Mouse (Mus musculus) Patski (cell line): ENCODE data around the gene Cacnb1. TPM values are rescaled to one million over a fixed set of nuclear protein-coding genes. Genes with fewer than 3 reads are reported as not detected.

Experiments
- ATAC-seq: fragments of 100-300 bp; one replicate; pipeline ENCODE4 v1.8.0; 2021
- CTCF ChIA-PET: fragments of 350-600 bp; sonication (Branson Sonifier 250); formaldehyde crosslinking; loops from one replicate; lab custom pipeline; 2022; ENCODE audit warnings: inconsistent platforms; lab: Charles Lee
- POLR2A ChIA-PET: fragments of 350-600 bp; sonication (Branson Sonifier 250); formaldehyde crosslinking; loops from one replicate; lab custom pipeline; 2022; ENCODE audit warnings: antibody characterized with exemption, inconsistent platforms; lab: Charles Lee
- DNase-seq: peaks from one replicate; pipeline ENCODE4 v3.0.0-alpha.2; 2011; ENCODE audit warnings: low read depth, low spot score
- H3K27me3 ChIP-seq: fragments of 371-371 bp; one replicate; pipeline ENCODE4 v1.5.1; 2021
- CTCF ChIP-seq: fragments of 100-300 bp; IDR thresholded peaks from one replicate; pipeline ENCODE4 v1.5.1; 2021
- in situ Hi-C: fragments of 300-500 bp; cut with MboI; formaldehyde crosslinking; loops from 3 replicates; pipeline ENCODE4 v1.11.1; 2018; ENCODE audit warnings: low pct_unique_long_range_greater_than_20kb, mixed read lengths
- polyA plus RNA-seq: library from polyadenylated mRNA; unstranded; gene quantifications from one replicate; pipeline ENCODE4 v1.2.3, GENCODE M21; 2021

Gene Cacnb1
- polyA plus RNA-seq, 1 experiment from 2014 or later = 6.0 TPM

DNA sequence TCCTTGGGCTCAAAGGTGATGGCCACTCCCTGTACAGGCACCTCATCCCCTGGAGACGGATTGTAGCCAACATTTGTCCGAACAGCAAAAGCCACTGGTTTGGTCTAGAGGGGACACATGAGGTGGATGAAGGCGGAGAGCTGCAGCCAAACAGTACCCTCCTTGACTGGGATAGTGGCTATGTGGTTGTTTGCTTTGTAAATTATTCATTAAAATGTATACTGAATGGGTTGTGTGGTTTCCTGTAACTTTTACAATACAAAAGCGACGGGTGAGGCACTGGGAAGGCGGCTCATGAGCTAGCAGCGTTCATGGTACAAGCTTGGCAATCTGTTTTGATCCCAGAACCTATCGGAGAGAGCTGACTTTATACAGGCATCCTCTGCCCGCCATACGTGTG, 10.0 kb downstream of the Cacnb1 start:
- in situ Hi-C loops = no loop called here

DNA sequence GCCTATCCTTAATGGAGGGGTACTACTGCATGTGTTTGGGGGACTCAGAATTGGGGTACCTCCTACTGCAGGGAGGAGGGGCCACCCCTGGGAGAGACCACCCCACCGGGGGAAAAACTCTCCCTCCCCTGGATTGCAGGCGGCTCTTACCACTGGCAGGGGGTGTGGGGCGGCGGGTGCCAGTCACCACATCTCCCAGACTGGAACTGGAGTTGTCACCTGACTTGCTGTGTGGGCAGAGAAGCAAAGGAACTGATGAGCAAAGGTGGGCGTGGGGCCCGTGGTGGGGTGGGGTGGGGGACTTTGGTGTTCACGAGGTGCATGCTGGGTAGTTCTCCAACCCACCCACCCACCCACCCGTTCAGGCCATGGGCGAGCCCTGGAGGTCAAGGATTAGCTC, 11.1 kb downstream of the Cacnb1 start:
- H3K27me3 ChIP-seq = no peaks in the 10 kb centered on the region
- in situ Hi-C loops = no loop called here
- ChIA-PET POLR2A (interaction anchor here (0.6 kb wide), 1 partner anchor 212 kb away, joined by 3 read pairs; no protein-coding TSS in a partner anchor), CTCF (interaction anchor here (1.2 kb wide), 1 partner anchor 331 kb away, joined by 3 read pairs; no protein-coding TSS in a partner anchor)
- TF ChIP-seq CTCF = no peak
- ATAC-seq = no peak
- no peak for DNase-seq

More for the DNA sequence above, 10.0 kb downstream of the Cacnb1 start:
- no peaks in the 10 kb centered on the region for H3K27me3 ChIP-seq
- ATAC-seq (no peak), DNase-seq (no peak)
- POLR2A ChIA-PET = no interaction called here
- no peak for TF ChIP-seq CTCF
- CTCF ChIA-PET = interaction anchor here (1.0 kb wide), 1 partner anchor 21 kb away, joined by 3 read pairs; no protein-coding TSS in a partner anchor

DNA sequence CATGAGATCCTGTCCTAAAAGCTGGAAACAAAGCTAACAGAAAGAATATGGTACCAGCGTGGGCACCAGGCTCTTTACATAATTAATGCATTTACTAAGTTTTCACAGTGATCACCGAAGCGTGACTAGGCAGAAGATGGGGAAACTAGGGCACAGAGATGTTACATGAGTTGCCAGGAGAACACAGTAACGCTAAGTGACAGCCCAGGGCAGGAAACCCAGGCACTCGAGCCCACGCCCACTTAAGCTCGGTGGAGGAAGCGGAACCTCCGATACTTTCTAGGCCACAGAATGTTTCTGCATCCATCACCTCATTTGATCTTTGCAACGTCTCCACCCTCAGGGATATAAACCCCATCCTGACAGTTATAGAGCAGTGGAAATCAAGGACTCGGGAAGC, 14.7 kb downstream of the Cacnb1 start:
- in situ Hi-C loops = no loop called here
- CTCF ChIA-PET = no interaction called here
- no peak for TF ChIP-seq CTCF

DNA sequence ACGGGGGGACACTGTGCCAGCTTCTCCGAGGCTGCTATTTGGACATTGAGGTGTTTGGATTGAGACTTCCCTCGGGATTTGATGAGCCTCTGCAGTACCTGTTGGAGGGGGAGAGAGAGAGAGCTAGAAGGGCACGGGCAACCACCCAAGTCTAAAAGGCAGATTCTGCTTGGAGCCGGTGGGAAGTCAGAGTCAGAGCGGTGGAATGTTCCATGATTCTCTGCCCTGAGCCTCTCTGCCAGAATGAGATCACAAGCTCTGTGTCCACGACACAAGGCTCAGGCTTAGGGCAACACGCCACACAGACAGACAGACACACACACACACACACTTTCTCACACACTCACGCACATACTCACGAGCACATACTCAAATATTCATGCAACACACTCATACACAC, 17.1 kb downstream of the Cacnb1 start:
- POLR2A ChIA-PET = interaction anchor here (0.7 kb wide), 1 partner anchor 14 kb away, joined by 5 read pairs; no protein-coding TSS in a partner anchor

More for the DNA sequence above, 14.7 kb downstream of the Cacnb1 start:
- ATAC-seq (no peak), DNase-seq (no peak)
- POLR2A ChIA-PET = no interaction called here
- H3K27me3 ChIP-seq = no peaks in the 10 kb centered on the region

DNA sequence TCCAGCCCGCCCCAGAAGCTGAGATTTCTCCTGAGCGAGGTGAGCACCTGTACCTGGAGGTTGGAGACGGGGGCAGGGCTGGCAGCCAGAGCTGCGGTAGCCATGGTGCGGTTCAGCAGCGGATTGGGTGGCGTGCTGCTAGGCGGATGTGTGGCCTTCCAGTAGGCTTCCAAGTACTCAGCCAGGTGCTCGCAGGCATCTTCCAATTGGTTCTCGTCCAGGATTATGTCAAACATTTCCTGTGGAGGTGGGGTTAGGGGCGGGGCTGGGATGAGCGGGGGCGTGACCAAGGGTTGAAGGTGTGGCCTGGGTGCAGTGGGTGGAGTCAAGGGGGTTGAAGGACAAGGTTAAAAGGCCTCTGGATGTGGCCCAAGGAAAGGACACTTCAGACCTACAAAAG, 17.8 kb downstream of the Cacnb1 start:
- ChIA-PET CTCF (interaction anchor here (2.2 to 2.4 kb wide), 2 partner anchors 13 to 68 kb away, joined by 5 to 8 read pairs; no protein-coding TSS in a partner anchor), POLR2A (interaction anchor here (0.7 kb wide), 1 partner anchor 21 kb away, joined by 3 read pairs; the partner anchor contains the start of gene Rpl19)
- in situ Hi-C loops = no loop called here
- ATAC-seq (no peak), DNase-seq (no peak)
- no peak for TF ChIP-seq CTCF
- no peaks in the 10 kb centered on the region for H3K27me3 ChIP-seq

More for the DNA sequence above, 17.1 kb downstream of the Cacnb1 start:
- TF ChIP-seq CTCF = no peak
- no peak for ATAC-seq
- no peaks in the 10 kb centered on the region for H3K27me3 ChIP-seq
- in situ Hi-C loops = no loop called here
- CTCF ChIA-PET = interaction anchor here (1.0 to 2.4 kb wide), 3 partner anchors 11 to 17 kb away, joined by 3 to 8 read pairs (median 6); no protein-coding TSS in a partner anchor
- no peak for DNase-seq

DNA sequence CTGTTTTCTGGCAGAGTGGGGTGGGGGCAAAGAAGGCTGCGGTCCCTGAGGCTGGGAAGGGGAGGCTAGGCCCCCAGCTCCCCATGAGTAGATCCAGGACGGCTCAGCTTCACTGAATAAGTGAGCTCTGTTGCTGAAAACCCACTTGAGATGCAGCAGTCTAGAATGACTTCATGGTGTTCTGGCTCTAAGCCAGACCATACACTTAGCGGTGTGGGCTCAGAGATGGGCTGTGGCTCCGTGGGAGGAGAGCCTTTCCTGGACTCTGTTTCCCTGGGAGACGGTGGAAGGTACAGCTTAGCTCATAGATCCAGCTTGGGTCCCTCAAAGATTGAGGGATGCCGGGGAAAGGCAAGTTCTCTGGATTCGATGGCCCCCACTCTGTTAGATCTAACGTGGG, 18.7 kb downstream of the Cacnb1 start:
- H3K27me3 ChIP-seq = no peaks in the 10 kb centered on the region
- ChIA-PET POLR2A (interaction anchor here (0.7 kb wide), 1 partner anchor 22 kb away, joined by 3 read pairs; the partner anchor contains the start of gene Rpl19), CTCF (interaction anchor here (0.9 to 2.4 kb wide), 6 partner anchors 10 to 71 kb away, joined by 3 to 8 read pairs (median 4); no protein-coding TSS in a partner anchor)
- no peak for DNase-seq
- TF ChIP-seq CTCF = no peak
- ATAC-seq = no peak
- in situ Hi-C loops = no loop called here

DNA sequence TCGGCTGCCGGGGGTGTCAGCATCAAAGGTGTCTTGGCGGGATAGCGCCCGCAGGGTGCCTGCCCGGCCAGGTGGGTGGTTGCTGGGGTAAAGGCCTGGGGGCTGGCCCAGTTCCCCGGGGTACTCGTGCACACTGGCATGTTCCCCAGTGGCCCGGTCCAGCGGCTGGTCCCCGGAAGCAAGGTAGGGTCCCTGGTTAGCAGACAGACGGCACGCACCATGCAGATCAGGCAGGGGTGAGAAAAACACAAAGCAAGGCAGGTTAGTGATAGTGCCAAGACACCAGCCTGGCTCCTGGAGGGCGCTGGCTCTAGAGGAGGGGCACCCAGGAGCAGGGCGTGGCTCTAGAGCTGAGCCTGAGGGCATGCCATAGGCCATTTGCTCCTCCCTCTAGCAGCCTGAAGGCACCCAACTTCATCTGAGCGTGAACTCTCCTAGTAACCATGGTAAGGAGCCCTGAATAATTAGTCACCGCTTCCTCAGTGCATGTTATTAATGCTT, 19.6 kb downstream of the Cacnb1 start:
- in situ Hi-C loops = no loop called here
- no peaks in the 10 kb centered on the region for H3K27me3 ChIP-seq
- no peak for TF ChIP-seq CTCF
- no peak for DNase-seq
- ATAC-seq = no peak
- POLR2A ChIA-PET = no interaction called here
- CTCF ChIA-PET = interaction anchor here (1.1 to 2.2 kb wide), 4 partner anchors 9 to 72 kb away, joined by 3 to 5 read pairs (median 4); no protein-coding TSS in a partner anchor

DNA sequence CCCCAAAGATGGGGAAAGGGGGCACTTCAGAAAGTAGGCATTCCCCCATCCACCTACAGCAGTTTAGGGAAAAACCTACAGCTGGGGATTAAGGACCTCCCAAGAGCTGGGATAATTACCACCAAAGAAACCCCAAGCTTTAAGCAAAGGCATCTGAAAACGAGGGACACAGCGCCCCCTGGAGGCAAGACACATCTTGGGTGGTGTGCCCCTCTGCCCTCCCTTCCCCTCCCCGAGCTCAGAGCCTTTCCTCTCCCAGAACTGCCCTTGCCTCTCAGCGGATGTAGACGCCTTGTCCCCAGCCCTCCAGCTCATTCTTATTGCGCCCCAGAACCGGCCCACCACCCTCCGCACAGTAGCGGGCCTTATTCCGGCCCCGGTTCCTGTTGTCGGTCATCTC, 20.2 kb downstream of the Cacnb1 start:
- in situ Hi-C loops = no loop called here
- ChIA-PET POLR2A (interaction anchor here (1.3 kb wide), 1 partner anchor 21 kb away, joined by 3 read pairs; no protein-coding TSS in a partner anchor), CTCF (interaction anchor here (1.1 to 2.2 kb wide), 4 partner anchors 9 to 73 kb away, joined by 3 to 5 read pairs (median 4); partner anchors contain the start of gene Cacnb1)
- no peak for DNase-seq
- no peak for TF ChIP-seq CTCF
- no peaks in the 10 kb centered on the region for H3K27me3 ChIP-seq
- no peak for ATAC-seq

DNA sequence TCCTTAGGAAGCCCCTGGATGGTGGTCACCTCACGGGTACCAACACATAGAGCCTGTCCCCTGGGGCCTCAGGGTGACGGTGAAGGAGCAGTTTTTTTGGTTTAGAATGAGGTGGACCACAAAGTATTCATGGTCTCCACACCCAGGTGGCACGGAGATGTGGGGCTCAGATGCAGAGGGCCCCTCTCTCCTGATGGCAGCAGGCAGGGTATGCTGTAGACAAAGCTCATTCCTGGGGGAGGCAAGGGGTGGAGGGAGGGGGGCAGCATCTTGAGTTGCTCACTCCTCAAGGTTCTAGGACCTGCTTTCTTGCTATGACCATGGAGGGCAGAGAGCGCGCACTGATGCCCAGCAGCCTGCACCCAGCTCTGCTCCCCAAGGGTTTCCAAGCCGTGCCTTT, 20.8 kb downstream of the Cacnb1 start:
- H3K27me3 ChIP-seq = no peaks in the 10 kb centered on the region
- CTCF ChIA-PET = interaction anchor here (1.1 to 2.0 kb wide), 3 partner anchors 8 to 74 kb away, joined by 3 to 5 read pairs (median 3); partner anchors contain the start of gene Cacnb1
- ATAC-seq (no peak), DNase-seq (no peak)
- POLR2A ChIA-PET = interaction anchor here (1.3 kb wide), 1 partner anchor 22 kb away, joined by 3 read pairs; no protein-coding TSS in a partner anchor
- no peak for TF ChIP-seq CTCF
- in situ Hi-C loops = no loop called here

DNA sequence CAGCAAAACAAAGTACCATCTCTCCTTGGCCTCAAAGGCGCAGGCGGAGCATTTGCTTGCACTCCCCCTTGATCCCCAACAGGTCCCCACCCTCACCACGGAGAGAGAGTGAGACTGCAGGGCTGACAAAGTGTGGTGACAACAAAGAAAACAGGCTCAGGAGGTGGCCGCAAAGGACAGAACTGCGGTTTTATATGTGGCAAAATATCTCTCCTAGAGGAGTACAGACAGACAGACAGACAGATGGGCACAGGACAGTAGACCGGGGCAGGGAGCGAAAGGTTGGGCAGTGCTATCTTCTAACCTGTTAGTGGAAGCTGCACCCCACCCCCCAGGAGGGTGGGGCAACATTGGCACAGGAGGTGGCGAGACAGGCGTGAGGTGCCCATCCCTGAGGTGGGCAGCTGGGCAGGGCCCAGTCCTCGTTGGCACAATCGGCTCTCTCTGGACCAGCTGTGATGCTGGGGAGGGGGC, 21.4 kb downstream of the Cacnb1 start:
- DNase-seq = no peak
- ATAC-seq = no peak

More for the DNA sequence above, 21.4 kb downstream of the Cacnb1 start:
- ChIA-PET POLR2A (interaction anchor here (1.3 kb wide), 1 partner anchor 23 kb away, joined by 3 read pairs; no protein-coding TSS in a partner anchor), CTCF (interaction anchor here (1.3 kb wide), 1 partner anchor 22 kb away, joined by 3 read pairs; the partner anchor contains the start of gene Cacnb1)
- in situ Hi-C loops = no loop called here
- no peaks in the 10 kb centered on the region for H3K27me3 ChIP-seq
- no peak for TF ChIP-seq CTCF
